Mouse (Mus musculus): Measurements from ENCODE around the gene Vegfa. TPM values are rescaled to one million over a fixed set of nuclear protein-coding genes. Genes with fewer than 3 reads are reported as not detected.
"Not testable (repeated sequence)": the region's sequence is repeated elsewhere in the genome, so short reads cannot be mapped to it uniquely, and the experiment has no call there.

Gene Vegfa
- polyA plus RNA-seq, 1 experiment from 2014 or later, result 6.2 TPM

GRCm38 (mm10) chr17:45996921-45997444 is 35.2 kb downstream of the Vegfa start:
- 72% methylated on average over 9 of the region's 9 CpGs for WGBS
- Histone ChIP-seq H3K27ac (no peak overlapping the region), H3K27me3 (no peaks in the 10 kb centered on the region), H3K4me1 (replicated peaks) (peaks cover 6% of the 10 kb centered on the region; the same call in 1 of the 2 replicates), H3K9ac (replicated peaks) (no peak overlapping the region), H3K36me3 (no peaks in the 10 kb centered on the region), H3K4me2 (no peak overlapping the region), H3K4me3 (replicated peaks) (no peak overlapping the region), H3K9me3 (no peaks in the 10 kb centered on the region)
- no peak for ATAC-seq (ENCODE audit: insufficient number of reproducible peaks, insufficient read depth, low FRiP score, low TSS enrichment, low read depth)

- Histone ChIP-seq H3K9ac (replicated peaks) (no peak overlapping the region), H3K27ac (no peak overlapping the region), H3K36me3 (no peaks in the 10 kb centered on the region), H3K4me3 (replicated peaks) (no peak overlapping the region), H3K4me2 (no peak overlapping the region), H3K27me3 (no peaks in the 10 kb centered on the region), H3K4me1 (replicated peaks) (peaks cover 6% of the 10 kb centered on the region; the same call in 1 of the 2 replicates), H3K9me3 (peaks cover 3% of the 10 kb centered on the region; the same call in 1 of the 2 replicates)
- 80% methylated on average over 11 of the region's 11 CpGs for WGBS
- ATAC-seq (ENCODE audit: insufficient number of reproducible peaks, insufficient read depth, low FRiP score, low TSS enrichment, low read depth), result no peak
Measured at GRCm38 (mm10) chr17:45994281-45994817, 37.8 kb downstream of the Vegfa start.

GRCm38 (mm10) chr17:45986915-45987314 is 45.3 kb downstream of the Vegfa start:
- peak; percentile 37; the same call in 1 of the 2 replicates for ATAC-seq (ENCODE audit: insufficient number of reproducible peaks, insufficient read depth, low FRiP score, low TSS enrichment, low read depth)
- Histone ChIP-seq H3K36me3 (no peaks in the 10 kb centered on the region), H3K4me1 (replicated peaks) (no peaks in the 10 kb centered on the region), H3K9me3 (peaks cover 11% of the 10 kb centered on the region; the same call in 1 of the 2 replicates), H3K4me2 (no peak overlapping the region), H3K4me3 (replicated peaks) (no peak overlapping the region), H3K27ac (no peak overlapping the region), H3K9ac (replicated peaks) (no peak overlapping the region), H3K27me3 (no peaks in the 10 kb centered on the region)
- 86% methylated on average over 3 of the region's 3 CpGs for WGBS

GRCm38 (mm10) chr17:45986374-45986773 is 45.8 kb downstream of the Vegfa start:
- H3K4me2 ChIP-seq, result no peak overlapping the region
- no peaks in the 10 kb centered on the region for H3K27me3 ChIP-seq
- 75% methylated on average over 6 of the region's 6 CpGs for WGBS
- no peak overlapping the region for H3K4me3 ChIP-seq (replicated peaks)
- H3K27ac ChIP-seq, result no peak overlapping the region
- no peak for ATAC-seq (ENCODE audit: insufficient number of reproducible peaks, insufficient read depth, low FRiP score, low TSS enrichment, low read depth)
- H3K36me3 ChIP-seq, result no peaks in the 10 kb centered on the region
- no peaks in the 10 kb centered on the region for H3K4me1 ChIP-seq (replicated peaks)
- peaks cover 11% of the 10 kb centered on the region; the same call in 1 of the 2 replicates for H3K9me3 ChIP-seq
- no peak overlapping the region for H3K9ac ChIP-seq (replicated peaks)

GRCm38 (mm10) chr17:45983185-45983584 is 49.0 kb downstream of the Vegfa start:
- H3K36me3 ChIP-seq; H3K27ac ChIP-seq; H3K4me1 ChIP-seq (replicated peaks); H3K27me3 ChIP-seq; ATAC-seq (ENCODE audit: insufficient number of reproducible peaks, insufficient read depth, low FRiP score, low TSS enrichment, low read depth); H3K4me2 ChIP-seq; H3K9ac ChIP-seq (replicated peaks); H3K4me3 ChIP-seq (replicated peaks); H3K9me3 ChIP-seq: not testable (repeated sequence)
- 92% methylated on average over 1 of the region's 1 CpGs for WGBS

- Histone ChIP-seq H3K27ac (no peak overlapping the region), H3K36me3 (no peaks in the 10 kb centered on the region), H3K4me2 (no peak overlapping the region), H3K9me3 (no peaks in the 10 kb centered on the region), H3K4me3 (replicated peaks) (no peak overlapping the region), H3K27me3 (no peaks in the 10 kb centered on the region), H3K4me1 (replicated peaks) (no peaks in the 10 kb centered on the region), H3K9ac (replicated peaks) (no peak overlapping the region)
- no peak for ATAC-seq (ENCODE audit: insufficient number of reproducible peaks, insufficient read depth, low FRiP score, low TSS enrichment, low read depth)
- WGBS, result 65% methylated on average over 1 of the region's 1 CpGs
Measured at GRCm38 (mm10) chr17:45981841-45982240, 50.3 kb downstream of the Vegfa start.

GRCm38 (mm10) chr17:45979025-45979805 is 53.0 kb downstream of the Vegfa start:
- no peak for ATAC-seq (ENCODE audit: insufficient number of reproducible peaks, insufficient read depth, low FRiP score, low TSS enrichment, low read depth)
- H3K27ac ChIP-seq, result no peak overlapping the region
- no peaks in the 10 kb centered on the region for H3K27me3 ChIP-seq
- no peak overlapping the region for H3K9ac ChIP-seq (replicated peaks)
- 63% methylated on average over 10 of the region's 10 CpGs for WGBS
- H3K36me3 ChIP-seq, result no peaks in the 10 kb centered on the region
- H3K4me3 ChIP-seq (replicated peaks), result no peak overlapping the region
- H3K4me1 ChIP-seq (replicated peaks), result peaks cover 6% of the 10 kb centered on the region
- no peaks in the 10 kb centered on the region for H3K9me3 ChIP-seq
- no peak overlapping the region for H3K4me2 ChIP-seq

- H3K9ac ChIP-seq (replicated peaks), result no peak overlapping the region
- H3K4me1 ChIP-seq (replicated peaks), result peaks cover 6% of the 10 kb centered on the region
- no peak overlapping the region for H3K4me3 ChIP-seq (replicated peaks)
- no peak for ATAC-seq (ENCODE audit: insufficient number of reproducible peaks, insufficient read depth, low FRiP score, low TSS enrichment, low read depth)
- no peaks in the 10 kb centered on the region for H3K9me3 ChIP-seq
- 24% methylated on average over 7 of the region's 7 CpGs for WGBS
- no peaks in the 10 kb centered on the region for H3K36me3 ChIP-seq
- H3K27ac ChIP-seq, result 0 out of 2 replicates have a peak overlapping the region, but pooled peaks have one; percentile 13
- H3K27me3 ChIP-seq, result no peaks in the 10 kb centered on the region
- H3K4me2 ChIP-seq, result no peak overlapping the region
Measured at GRCm38 (mm10) chr17:45974461-45974860, 57.7 kb downstream of the Vegfa start.

GRCm38 (mm10) chr17:45973214-45973613 is 59.0 kb downstream of the Vegfa start:
- H3K4me2 ChIP-seq, result no peak overlapping the region
- no peak overlapping the region for H3K27ac ChIP-seq
- H3K27me3 ChIP-seq, result no peaks in the 10 kb centered on the region
- no peak for ATAC-seq (ENCODE audit: insufficient number of reproducible peaks, insufficient read depth, low FRiP score, low TSS enrichment, low read depth)
- WGBS, result 81% methylated on average over 7 of the region's 7 CpGs
- no peaks in the 10 kb centered on the region for H3K36me3 ChIP-seq
- peaks cover 8% of the 10 kb centered on the region for H3K4me1 ChIP-seq (replicated peaks)
- no peak overlapping the region for H3K4me3 ChIP-seq (replicated peaks)
- no peaks in the 10 kb centered on the region for H3K9me3 ChIP-seq
- H3K9ac ChIP-seq (replicated peaks), result no peak overlapping the region

- no peaks in the 10 kb centered on the region for H3K36me3 ChIP-seq
- no peaks in the 10 kb centered on the region for H3K9me3 ChIP-seq
- no peaks in the 10 kb centered on the region for H3K27me3 ChIP-seq
- no peak overlapping the region for H3K4me3 ChIP-seq (replicated peaks)
- no peak for ATAC-seq (ENCODE audit: insufficient number of reproducible peaks, insufficient read depth, low FRiP score, low TSS enrichment, low read depth)
- peaks cover 16% of the 10 kb centered on the region for H3K4me1 ChIP-seq (replicated peaks)
- no peak overlapping the region for H3K9ac ChIP-seq (replicated peaks)
- H3K4me2 ChIP-seq, result no peak overlapping the region
- H3K27ac ChIP-seq, result no peak overlapping the region
- WGBS, result 92% methylated on average over 7 of the region's 7 CpGs
Measured at GRCm38 (mm10) chr17:45972405-45972804, 59.8 kb downstream of the Vegfa start.

GRCm38 (mm10) chr17:45971800-45972199 is 60.4 kb downstream of the Vegfa start:
- WGBS, result 93% methylated on average over 6 of the region's 6 CpGs
- no peak overlapping the region for H3K9ac ChIP-seq (replicated peaks)
- no peaks in the 10 kb centered on the region for H3K27me3 ChIP-seq
- H3K9me3 ChIP-seq, result no peaks in the 10 kb centered on the region
- H3K4me2 ChIP-seq, result no peak overlapping the region
- H3K4me3 ChIP-seq (replicated peaks), result no peak overlapping the region
- H3K27ac ChIP-seq, result no peak overlapping the region
- H3K36me3 ChIP-seq, result no peaks in the 10 kb centered on the region
- peaks cover 22% of the 10 kb centered on the region for H3K4me1 ChIP-seq (replicated peaks)
- ATAC-seq (ENCODE audit: insufficient number of reproducible peaks, insufficient read depth, low FRiP score, low TSS enrichment, low read depth), result no peak
